Mouse (Mus musculus) frontal cortex, postnatal 36 days (tissue): ENCODE measurements around the gene Poc1b.
"Not testable (repeated sequence)": the region's sequence is repeated elsewhere in the genome, so short reads cannot be mapped to it uniquely, and the experiment has no call there.

ENCODE experiments used
- DNase-seq, 2 experiments: peaks; one replicate each; pipeline ENCODE4 v3.0.0; 2022; ENCODE audit warnings: low spot score in 2 of 2

The Poc1b gene

DNA sequence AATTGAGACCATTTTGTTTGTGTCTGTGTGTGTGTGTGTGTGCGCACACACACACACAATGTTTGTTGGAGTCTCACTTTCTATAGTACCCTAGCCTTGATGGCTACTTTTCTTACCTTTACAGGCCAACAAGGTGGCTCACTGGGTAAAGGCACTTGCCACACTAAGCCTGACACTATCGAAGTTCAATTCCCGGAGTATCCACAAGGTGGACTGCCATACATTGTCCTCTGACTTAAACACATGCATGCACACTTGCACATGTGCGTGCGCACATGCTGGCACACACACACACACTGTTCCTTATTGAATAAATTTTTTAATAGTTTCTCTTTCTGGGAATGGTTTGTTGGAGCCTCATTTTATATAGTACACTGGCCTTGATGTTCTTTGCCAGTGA, 50.0 kb downstream of the Poc1b start:
- DNase-seq: no peak

DNA sequence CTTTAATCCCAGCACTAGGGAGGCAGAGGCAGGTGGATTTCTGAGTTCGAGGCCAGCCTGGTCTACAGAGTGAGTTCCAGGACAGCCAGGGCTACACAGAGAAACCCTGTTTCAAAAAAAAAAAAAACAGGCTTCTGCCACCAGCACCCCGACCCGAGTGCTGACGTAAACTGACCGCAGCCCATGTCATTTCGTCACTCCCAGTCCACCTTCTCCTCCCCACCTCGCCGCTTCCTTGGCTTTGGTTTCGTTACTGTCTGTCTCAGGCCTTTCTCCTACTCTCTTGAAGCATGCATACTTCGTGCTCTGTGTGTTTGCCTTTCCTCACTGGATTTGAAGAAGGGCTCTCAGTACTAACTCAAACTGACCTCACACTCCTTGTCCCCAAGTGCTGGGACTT, 50.9 kb downstream of the Poc1b start:
- DNase-seq: not testable (repeated sequence)

GRCm38 (mm10) chr10:99161987-99162582, 55.2 kb downstream of the Poc1b start:
- peak in 1 of 2 experiments; percentile 36 for DNase-seq

- no peak for DNase-seq
These were observed 56.2 kb downstream of the Poc1b start for GRCm38 (mm10) chr10:99163002-99163401.

- DNase-seq: peak in 1 of 2 experiments; percentile 38
These were observed 58.1 kb downstream of the Poc1b start for GRCm38 (mm10) chr10:99164871-99165477.

DNA sequence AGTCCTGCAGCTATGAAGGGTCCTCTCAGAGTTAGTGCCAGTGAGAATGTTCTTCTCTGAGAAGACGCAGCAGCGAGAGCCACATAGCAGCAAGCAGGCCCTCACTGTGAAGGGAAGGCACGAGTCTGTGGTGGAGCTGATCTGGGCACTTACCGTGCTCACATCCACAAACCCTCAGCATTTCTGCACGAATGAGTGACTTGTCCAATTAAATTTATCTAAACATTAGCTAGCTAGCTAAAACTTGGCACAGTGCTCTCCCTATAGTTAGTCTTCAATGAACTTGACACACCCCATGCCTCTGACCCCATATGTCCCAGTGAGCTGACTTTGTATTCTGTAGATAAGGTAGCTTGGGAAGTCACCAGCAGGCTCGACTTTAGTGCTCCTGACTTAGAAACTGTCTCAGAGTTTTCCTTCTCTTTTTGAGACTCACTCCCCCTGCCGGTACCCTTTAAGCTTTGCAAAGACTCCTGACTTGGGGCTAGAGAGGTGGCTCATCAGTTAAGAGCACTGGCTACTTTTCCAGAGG, 59.0 kb downstream of the Poc1b start:
- DNase-seq: no peak

- peak in 1 of 2 experiments; percentile 69 for DNase-seq
These were observed 59.6 kb downstream of the Poc1b start for GRCm38 (mm10) chr10:99166392-99166791.

DNA sequence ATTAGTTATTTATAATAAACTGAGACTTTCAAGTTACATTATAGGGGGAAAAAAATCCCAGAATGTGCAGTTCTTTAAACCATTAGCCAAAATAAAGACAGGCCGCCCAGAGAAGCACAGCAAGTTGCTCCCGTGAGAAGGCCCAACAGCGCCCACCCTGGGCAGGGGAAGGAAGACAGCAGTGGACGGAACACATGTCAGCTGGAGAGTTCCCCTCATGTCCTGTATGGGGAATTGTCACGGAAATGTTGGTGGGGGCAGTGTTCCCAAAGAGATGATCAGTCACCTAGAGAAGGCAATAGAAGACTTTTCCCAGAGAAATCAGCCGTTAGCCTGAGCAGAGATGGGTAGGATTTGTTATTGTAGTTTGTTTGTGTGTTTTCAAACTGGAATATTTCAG, 61.6 kb downstream of the Poc1b start:
- no peak for DNase-seq

DNA sequence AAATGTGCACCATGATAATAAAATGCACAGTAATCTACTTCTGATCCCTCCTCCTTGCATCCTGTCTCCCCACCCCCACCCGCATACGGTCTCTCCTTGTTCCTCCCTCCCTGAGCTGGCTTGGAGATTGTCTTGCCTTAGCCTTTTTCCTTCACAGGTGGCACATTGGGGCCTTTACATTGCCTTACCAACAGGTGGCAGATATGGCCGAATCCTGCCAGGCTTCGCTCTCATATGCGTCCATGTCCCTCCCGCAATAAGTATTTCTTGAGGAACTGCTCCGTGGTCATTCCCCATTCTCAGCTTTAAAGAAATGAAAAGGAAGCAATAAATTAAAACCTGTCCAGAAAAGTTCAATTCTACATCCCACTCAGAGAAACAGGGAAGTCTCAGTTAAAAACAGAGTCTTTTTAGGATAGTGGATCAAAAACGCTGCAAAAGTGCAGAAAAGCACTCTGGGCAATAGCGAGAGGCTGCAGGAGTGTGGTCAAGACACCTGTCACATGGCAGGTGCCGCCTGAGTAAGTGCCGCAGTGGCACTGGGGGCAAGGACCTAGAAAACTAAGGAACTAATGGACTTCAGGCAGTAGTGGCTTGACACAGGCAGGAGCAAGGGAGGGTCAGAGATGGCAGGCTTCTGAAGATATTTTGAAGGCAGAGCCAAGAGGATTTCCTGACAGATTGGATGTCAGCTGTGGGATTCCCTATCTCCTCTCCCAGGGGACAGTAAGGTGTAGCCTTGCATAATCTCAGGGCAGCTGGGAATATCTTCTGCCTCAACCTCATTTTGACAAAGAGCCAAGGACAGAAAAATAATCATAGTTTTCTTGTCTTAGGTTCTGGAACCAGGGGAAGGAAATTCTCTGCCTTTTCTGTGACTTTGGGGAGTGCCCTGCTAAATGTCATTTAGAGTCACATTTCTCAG, 62.3 kb downstream of the Poc1b start:
- DNase-seq: peak in 1 of 2 experiments; percentile 37

- peak in 1 of 2 experiments; percentile 59 for DNase-seq
These were observed 62.9 kb downstream of the Poc1b start for GRCm38 (mm10) chr10:99169765-99170129.

DNA sequence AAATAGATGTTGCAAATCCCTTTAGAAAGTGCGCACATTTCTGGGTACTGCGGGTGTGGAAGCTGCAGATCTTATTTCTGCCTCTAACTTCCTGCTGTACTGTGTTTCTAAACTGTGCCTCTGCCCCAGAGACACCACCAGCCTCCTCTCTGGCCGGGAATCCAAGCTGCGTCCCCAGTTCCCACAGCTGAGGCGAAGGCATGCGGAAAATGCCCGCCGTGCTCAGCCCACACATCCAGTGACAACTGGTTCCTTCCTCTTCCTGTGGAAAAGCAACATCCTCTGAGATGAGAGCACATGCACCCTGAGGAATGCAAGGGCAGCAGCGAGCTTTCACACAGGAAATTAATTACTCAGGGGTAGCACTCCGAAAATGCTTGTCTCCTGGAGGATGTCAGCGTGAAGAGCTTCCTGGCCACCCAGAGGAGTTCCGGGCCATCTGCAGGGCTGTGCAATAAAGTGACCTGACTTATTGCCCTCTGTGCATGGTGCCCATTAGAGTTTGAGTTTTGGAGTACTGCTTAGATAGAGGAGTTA, 65.2 kb downstream of the Poc1b start:
- DNase-seq: peak in 1 of 2 experiments; percentile 24

- DNase-seq: no peak
These were observed 66.2 kb downstream of the Poc1b start for GRCm38 (mm10) chr10:99172906-99173507.

DNA sequence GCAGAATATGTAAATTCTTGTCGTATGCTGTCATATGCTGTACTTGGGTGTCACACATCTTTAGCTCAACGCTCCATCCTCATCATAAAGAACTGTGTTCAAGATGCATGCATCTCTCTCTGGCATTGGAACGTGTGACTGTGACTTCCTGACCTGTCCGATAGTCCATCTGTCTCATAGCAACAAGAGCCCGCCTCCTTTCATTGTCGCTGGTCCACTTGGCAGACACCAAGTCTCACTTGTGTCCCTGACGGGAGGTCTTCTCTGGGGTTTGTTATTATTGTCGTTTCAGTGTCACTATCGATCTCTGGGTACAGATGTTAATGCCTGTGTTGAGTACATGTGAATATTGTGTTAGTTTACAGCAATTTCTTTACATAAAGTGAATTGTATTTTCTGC, 70.1 kb downstream of the Poc1b start:
- DNase-seq: no peak

DNA sequence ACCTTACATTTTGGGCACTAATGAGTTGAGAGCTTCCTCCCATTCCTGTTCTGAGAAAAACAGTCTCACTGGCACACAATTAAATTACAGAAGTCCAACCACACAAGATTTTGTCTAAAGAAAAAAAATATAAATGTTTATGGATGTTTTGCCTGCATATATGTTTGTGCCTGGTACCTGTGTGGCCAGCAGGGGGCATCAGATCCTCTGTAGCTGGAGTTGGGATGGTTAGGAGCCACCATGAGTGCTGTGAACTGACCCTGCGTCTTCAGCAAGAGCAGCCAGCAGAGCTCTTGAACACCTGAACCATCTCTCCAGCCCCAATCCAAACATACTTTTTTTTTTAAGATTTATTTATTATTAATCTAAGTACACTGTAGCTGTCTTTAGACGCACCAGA, 71.3 kb downstream of the Poc1b start:
- no peak for DNase-seq

GRCm38 (mm10) chr10:99179122-99179521, 72.3 kb downstream of the Poc1b start:
- no peak for DNase-seq

DNA sequence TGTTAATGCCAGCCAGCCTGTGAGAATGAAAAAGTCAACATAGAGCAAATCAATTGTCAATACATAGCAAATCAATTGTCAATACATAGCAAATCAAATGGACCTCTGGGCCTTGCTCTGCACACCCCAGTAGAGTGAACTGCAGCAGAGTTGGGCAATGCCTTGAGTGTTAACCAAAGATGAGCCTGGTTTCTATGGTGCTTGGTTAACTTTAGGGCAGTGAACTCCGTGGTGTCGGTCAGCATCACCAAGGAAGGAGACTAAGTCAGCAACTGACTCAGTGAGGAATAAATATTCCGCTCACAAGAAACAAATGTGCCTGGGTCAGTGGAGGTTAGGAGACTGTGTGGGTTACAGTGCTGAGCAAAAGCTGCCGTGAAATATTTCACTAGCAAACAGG, 72.7 kb downstream of the Poc1b start:
- DNase-seq: no peak

DNA sequence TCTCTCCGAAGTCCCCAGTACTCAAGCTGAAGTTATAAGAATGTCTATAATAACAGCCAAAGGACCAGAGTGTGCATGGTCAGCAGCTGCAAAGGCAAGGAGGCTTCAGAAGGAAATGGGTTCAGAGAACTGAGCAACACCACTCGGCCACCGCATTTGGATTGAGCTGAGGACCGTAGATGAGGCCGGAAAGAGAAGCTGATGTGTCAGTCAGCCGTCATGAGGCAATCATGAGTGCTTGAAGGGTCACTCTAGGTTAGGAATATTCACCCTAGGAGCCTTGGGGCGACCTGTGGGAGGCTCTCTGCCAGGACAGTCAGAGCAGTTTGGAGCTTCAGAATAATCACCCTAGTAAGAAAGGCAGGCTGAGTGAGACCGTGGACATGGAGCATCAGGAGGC, 74.7 kb downstream of the Poc1b start:
- no peak for DNase-seq

DNA sequence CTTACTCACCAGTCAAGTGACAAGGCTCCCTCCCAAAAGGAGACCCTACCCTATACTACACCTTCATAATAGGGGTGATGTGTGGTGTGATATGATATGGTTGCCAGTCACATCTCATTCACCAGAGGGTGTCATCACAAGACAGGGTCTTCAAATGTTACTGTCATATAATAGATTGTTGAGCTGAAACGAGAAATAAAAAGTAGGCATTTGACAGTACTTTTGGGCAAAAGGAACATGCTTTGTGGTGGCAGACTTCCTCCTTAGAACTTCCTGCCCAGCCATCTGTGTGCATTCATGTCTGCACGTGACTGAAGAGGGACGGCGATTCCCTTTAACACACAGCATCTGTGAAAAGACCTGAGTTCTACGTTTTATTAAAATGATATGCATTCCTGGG, 75.3 kb downstream of the Poc1b start:
- no peak for DNase-seq

- no peak for DNase-seq
These were observed 81.3 kb downstream of the Poc1b start for GRCm38 (mm10) chr10:99188175-99188574.

DNA sequence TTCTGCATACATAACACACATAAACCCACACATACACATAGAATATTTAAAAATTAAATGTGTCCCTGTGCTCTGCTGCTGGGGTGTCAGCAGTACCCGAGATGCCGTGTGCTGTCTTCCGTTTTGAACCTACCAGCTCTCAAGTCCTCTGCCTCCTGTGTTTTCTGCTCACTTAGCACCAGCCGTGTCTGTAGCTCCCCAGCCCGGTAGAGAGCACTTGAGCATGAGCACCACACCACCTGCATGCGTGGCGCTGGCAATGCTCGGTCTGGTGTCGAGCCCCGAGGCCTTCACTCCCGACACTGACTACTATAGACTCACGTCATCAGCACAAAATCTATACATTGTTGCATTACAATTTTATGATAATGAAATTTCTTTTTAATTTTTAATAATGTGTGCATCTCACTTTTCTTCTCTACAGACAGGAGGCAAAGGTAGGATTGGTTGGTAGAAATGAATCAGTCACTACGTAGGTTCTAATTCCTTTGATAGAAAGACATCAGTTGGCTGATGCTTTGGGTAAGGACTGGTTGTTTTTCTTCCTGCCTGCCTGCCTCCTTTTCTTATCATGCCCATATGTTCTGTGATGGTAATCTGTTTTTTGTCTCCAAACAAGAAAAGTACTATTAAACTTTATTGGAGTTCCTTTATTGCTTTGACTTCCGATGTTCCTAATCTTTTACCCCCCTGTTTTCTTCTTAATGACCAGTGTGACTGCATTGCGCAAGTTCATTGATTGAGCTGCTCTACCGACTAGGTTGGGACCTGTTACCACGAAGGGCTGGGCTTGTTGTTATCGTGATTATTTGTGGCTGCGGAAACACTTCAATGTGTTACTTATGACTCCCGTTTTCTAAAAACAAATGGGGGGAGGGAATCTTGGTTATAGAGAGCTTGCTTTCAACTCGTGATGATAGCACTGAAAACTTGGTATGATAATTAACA, 82.1 kb downstream of the Poc1b start:
- DNase-seq: no peak

- peak in 1 of 2 experiments; percentile 37 for DNase-seq
These were observed 84.0 kb downstream of the Poc1b start for GRCm38 (mm10) chr10:99190798-99191197.
